Mouse (Mus musculus) MEL (cell line): ENCODE measurements around the gene Slc12a6. TPM values are rescaled to one million over a fixed set of nuclear protein-coding genes. Genes with fewer than 3 reads are reported as not detected.

Experiments used
- DNase-seq: peaks from one replicate; pipeline ENCODE4 v3.0.0; 2011; ENCODE audit warnings: low read depth, low spot score
- H3K27ac ChIP-seq: 2 replicates; pipeline ENCODE4 v1.5.1; 2012; ENCODE audit warnings: low read depth, mild to moderate bottlenecking, control low read depth, low read length, moderate library complexity; ENCODE audit not compliant: control insufficient read depth
- H3K27me3 ChIP-seq, 2 experiments: fragments of 150-350 bp in 1 of 2; sonication (generic) in 1 of 2; 2 replicates each; pipeline ENCODE4 v1.6.1; 2012; ENCODE audit warnings: low read length in 2 of 2, mild to moderate bottlenecking in 2 of 2, improper control_type of control experiment in 1 of 2, moderate library complexity in 1 of 2; ENCODE audit not compliant: insufficient read depth in 2 of 2, control insufficient read depth in 1 of 2
- H3K36me3 ChIP-seq, 2 experiments: 2 replicates each; pipeline ENCODE4 v1.6.1; 2012 to 2014; ENCODE audit warnings: low read length in 2 of 2, improper control_type of control experiment in 1 of 2, inconsistent platforms in 1 of 2, mild to moderate bottlenecking in 1 of 2; ENCODE audit not compliant: insufficient read depth in 2 of 2, control insufficient read depth in 1 of 2
- H3K4me1 ChIP-seq, 2 experiments: fragments of 150-350 bp in 1 of 2; sonication (generic) in 1 of 2; 2 replicates each; pipeline ENCODE4 v1.6.1; 2012; ENCODE audit warnings: low read length in 2 of 2, improper control_type of control experiment in 1 of 2, mild to moderate bottlenecking in 1 of 2; ENCODE audit not compliant: insufficient read depth in 2 of 2, control insufficient read depth in 1 of 2
- H3K4me3 ChIP-seq, 2 experiments: fragments of 150-350 bp in 1 of 2; sonication (generic) in 1 of 2; 2 replicates each; pipeline ENCODE4 v1.5.1; 2012; ENCODE audit warnings: low read depth in 2 of 2, low read length in 2 of 2, mild to moderate bottlenecking in 2 of 2, moderate library complexity in 2 of 2, control low read depth in 1 of 2, improper control_type of control experiment in 1 of 2; ENCODE audit not compliant: control insufficient read depth in 1 of 2, insufficient read depth in 1 of 2
- H3K79me2 ChIP-seq: 2 replicates; pipeline ENCODE4 v1.6.1; 2012; ENCODE audit warnings: mild to moderate bottlenecking, low read length, moderate library complexity; ENCODE audit not compliant: control insufficient read depth, poor library complexity, insufficient read depth
- H3K9ac ChIP-seq: 2 replicates; pipeline ENCODE4 v1.6.1; 2012; ENCODE audit warnings: low read depth, mild to moderate bottlenecking, control low read depth, low read length, moderate library complexity; ENCODE audit not compliant: control insufficient read depth, poor library complexity, severe bottlenecking
- H3K9me3 ChIP-seq: fragments of 150-350 bp; sonication (generic); replicated peaks from 2 replicates; pipeline ENCODE4 v1.6.1; 2012; ENCODE audit warnings: mild to moderate bottlenecking, low read length, improper control_type of control experiment, moderate library complexity; ENCODE audit not compliant: insufficient read depth
- BHLHE40 ChIP-seq: IDR thresholded peaks from 2 replicates; pipeline ENCODE4 v1.6.1; 2012; ENCODE audit warnings: low read depth, mild to moderate bottlenecking, inconsistent platforms, low read length, improper control_type of control experiment, borderline replicate concordance
- CHD1 ChIP-seq: IDR thresholded peaks from 2 replicates; pipeline ENCODE4 v1.6.1; 2012; ENCODE audit warnings: low read depth, mild to moderate bottlenecking, inconsistent platforms, low read length, improper control_type of control experiment
- CHD2 ChIP-seq: IDR thresholded peaks from 2 replicates; pipeline ENCODE4 v1.6.1; 2011; ENCODE audit warnings: low read length, improper control_type of control experiment
- CTCF ChIP-seq, 3 experiments: IDR thresholded peaks in 2 of 3; conservative IDR thresholded peaks in 1 of 3; 2 replicates each; pipeline ENCODE4 v1.5.1; 2011 to 2012; ENCODE audit warnings: low read length in 3 of 3, low read depth in 2 of 3, mild to moderate bottlenecking in 2 of 3, improper control_type of control experiment in 1 of 3, inconsistent platforms in 1 of 3, mixed read lengths in 1 of 3, moderate library complexity in 1 of 3; ENCODE audit not compliant: control insufficient read depth in 1 of 3, insufficient read depth in 1 of 3, poor library complexity in 1 of 3, severe bottlenecking in 1 of 3
- E2F4 ChIP-seq: IDR thresholded peaks from 2 replicates; pipeline ENCODE4 v1.6.1; 2011; ENCODE audit warnings: low read depth, low read length, improper control_type of control experiment, borderline replicate concordance
- ELF1 ChIP-seq: IDR thresholded peaks from 2 replicates; pipeline ENCODE4 v1.6.1; 2014; ENCODE audit warnings: low read depth, mild to moderate bottlenecking, inconsistent platforms, low read length, improper control_type of control experiment, moderate library complexity
- EP300 ChIP-seq, 2 experiments: IDR thresholded peaks; 2 replicates each; pipeline ENCODE4 v1.6.1; 2011; ENCODE audit warnings: improper control_type of control experiment in 2 of 2, low read length in 2 of 2, low read depth in 1 of 2, mild to moderate bottlenecking in 1 of 2
- ETS1 ChIP-seq: IDR thresholded peaks from 2 replicates; pipeline ENCODE4 v1.6.1; 2012; ENCODE audit warnings: low read depth, mild to moderate bottlenecking, inconsistent platforms, low read length, improper control_type of control experiment, moderate library complexity
- GABPA ChIP-seq: IDR thresholded peaks from 2 replicates; pipeline ENCODE4 v1.6.1; 2012; ENCODE audit warnings: low read depth, mild to moderate bottlenecking, inconsistent platforms, low read length, improper control_type of control experiment, moderate library complexity
- GATA1 ChIP-seq: IDR thresholded peaks from 2 replicates; pipeline ENCODE4 v1.6.1; 2011; ENCODE audit warnings: low read depth, low read length, improper control_type of control experiment
- HCFC1 ChIP-seq: IDR thresholded peaks from 2 replicates; pipeline ENCODE4 v1.6.1; 2012; ENCODE audit warnings: low read depth, mild to moderate bottlenecking, inconsistent platforms, low read length, improper control_type of control experiment, moderate library complexity
- JUND ChIP-seq: IDR thresholded peaks from 2 replicates; pipeline ENCODE4 v1.6.1; 2011; ENCODE audit warnings: low read depth, mild to moderate bottlenecking, improper control_type of control experiment, low read length
- KAT2A ChIP-seq: conservative IDR thresholded peaks from 2 replicates; pipeline ENCODE4 v1.6.1; 2012; ENCODE audit warnings: low read depth, low read length, improper control_type of control experiment, inconsistent platforms
- MAFK ChIP-seq: IDR thresholded peaks from 2 replicates; pipeline ENCODE4 v1.6.1; 2011; ENCODE audit warnings: low read depth, mild to moderate bottlenecking, low read length, improper control_type of control experiment, borderline replicate concordance
- MAZ ChIP-seq: IDR thresholded peaks from 2 replicates; pipeline ENCODE4 v1.6.1; 2012; ENCODE audit warnings: low read depth, mild to moderate bottlenecking, inconsistent platforms, low read length, improper control_type of control experiment
- MXI1 ChIP-seq: IDR thresholded peaks from 2 replicates; pipeline ENCODE4 v1.6.1; 2011; ENCODE audit warnings: mild to moderate bottlenecking, low read depth, low read length, improper control_type of control experiment
- MYB ChIP-seq: IDR thresholded peaks from 2 replicates; pipeline ENCODE4 v1.6.1; 2011; ENCODE audit warnings: mild to moderate bottlenecking, low read depth, low read length, improper control_type of control experiment
- MYC ChIP-seq: IDR thresholded peaks from 2 replicates; pipeline ENCODE4 v1.6.1; 2011; ENCODE audit warnings: low read depth, mild to moderate bottlenecking, low read length, improper control_type of control experiment, moderate library complexity
- NELFE ChIP-seq: IDR thresholded peaks from 2 replicates; pipeline ENCODE4 v1.6.1; 2011; ENCODE audit warnings: low read depth, low read length, improper control_type of control experiment
- NRF1 ChIP-seq: IDR thresholded peaks from 2 replicates; pipeline ENCODE4 v1.6.1; 2014; ENCODE audit warnings: low read depth, mild to moderate bottlenecking, inconsistent platforms, low read length, improper control_type of control experiment, moderate library complexity; ENCODE audit not compliant: poor library complexity, insufficient read depth, severe bottlenecking
- POLR2A ChIP-seq, 2 experiments: IDR thresholded peaks; 2 replicates each; pipeline ENCODE4 v1.6.1; 2011 to 2012; ENCODE audit warnings: low read length in 2 of 2, mild to moderate bottlenecking in 2 of 2, control low read depth in 1 of 2, improper control_type of control experiment in 1 of 2, low read depth in 1 of 2, moderate library complexity in 1 of 2; ENCODE audit not compliant: control insufficient read depth in 1 of 2, insufficient read depth in 1 of 2, poor library complexity in 1 of 2
- SIN3A ChIP-seq: IDR thresholded peaks from 2 replicates; pipeline ENCODE4 v1.6.1; 2012; ENCODE audit warnings: low read length, improper control_type of control experiment, inconsistent platforms
- SMC3 ChIP-seq: IDR thresholded peaks from 2 replicates; pipeline ENCODE4 v1.6.1; 2011; ENCODE audit warnings: low read depth, low read length, improper control_type of control experiment
- TAL1 ChIP-seq: IDR thresholded peaks from 2 replicates; pipeline ENCODE4 v1.6.1; 2012; ENCODE audit warnings: mild to moderate bottlenecking, inconsistent platforms, low read length, moderate library complexity, mixed read lengths
- TBP ChIP-seq: IDR thresholded peaks from 2 replicates; pipeline ENCODE4 v1.8.0; 2011; ENCODE audit warnings: low read depth, low read length, improper control_type of control experiment
- TCF12 ChIP-seq: IDR thresholded peaks from 2 replicates; pipeline ENCODE4 v1.6.1; 2014; ENCODE audit warnings: low read depth, mild to moderate bottlenecking, inconsistent platforms, low read length, improper control_type of control experiment, moderate library complexity
- USF1 ChIP-seq: IDR thresholded peaks from 2 replicates; pipeline ENCODE4 v1.6.1; 2014; ENCODE audit warnings: low read depth, mild to moderate bottlenecking, inconsistent platforms, low read length, improper control_type of control experiment, moderate library complexity
- USF2 ChIP-seq, 2 experiments: IDR thresholded peaks; 2 replicates each; pipeline ENCODE4 v1.6.1; 2011 to 2012; ENCODE audit warnings: improper control_type of control experiment in 2 of 2, low read length in 2 of 2, borderline replicate concordance in 1 of 2, inconsistent platforms in 1 of 2, low read depth in 1 of 2, mild to moderate bottlenecking in 1 of 2; ENCODE audit not compliant: insufficient read depth in 1 of 2
- ZC3H11A ChIP-seq: IDR thresholded peaks from 2 replicates; pipeline ENCODE4 v1.6.1; 2012; ENCODE audit warnings: low read depth, mild to moderate bottlenecking, inconsistent platforms, low read length, improper control_type of control experiment
- ZKSCAN1 ChIP-seq: IDR thresholded peaks from 2 replicates; pipeline ENCODE4 v1.6.1; 2012; ENCODE audit warnings: low read depth, mild to moderate bottlenecking, inconsistent platforms, low read length, improper control_type of control experiment, moderate library complexity
- ZMIZ1 ChIP-seq: IDR thresholded peaks from 2 replicates; pipeline ENCODE4 v1.6.1; 2012; ENCODE audit warnings: low read depth, mild to moderate bottlenecking, inconsistent platforms, low read length, improper control_type of control experiment, moderate library complexity
- ZNF384 ChIP-seq: IDR thresholded peaks from 2 replicates; pipeline ENCODE4 v1.6.1; 2012; ENCODE audit warnings: low read depth, mild to moderate bottlenecking, inconsistent platforms, low read length, improper control_type of control experiment
- polyA plus RNA-seq, 2 experiments: library from polyadenylated mRNA; stranded (reverse) in 1 of 2; unstranded in 1 of 2; fragments of >175 nt in 1 of 2; fragments of >200 nt in 1 of 2; gene quantifications; 2 replicates each; pipeline versions ENCODE4 v1.2.1 to v1.2.4; 2012; ENCODE audit warnings: low replicate concordance in 2 of 2, low read depth in 1 of 2; ENCODE audit not compliant: insufficient read length in 2 of 2, insufficient read depth in 1 of 2, missing spikeins in 1 of 2
- total RNA-seq: library from RNA; depleted of rRNA; stranded (reverse); fragments of 300-350 nt; gene quantifications from 2 replicates; pipeline ENCODE4 v1.2.3, GENCODE M21; 2012

Slc12a6 gene
- total and polyA plus RNA-seq, 3 experiments, result 20.4 to 21.2 TPM; not detected in 1

GRCm38 (mm10) chr2:112374610-112375009 is 109.0 kb downstream of the Slc12a6 start (continued):
- TF ChIP-seq USF2 (IDR thresholded peaks at IDR 0.05; ENCODE audit: borderline replicate concordance in 1 of 2, insufficient read depth in 1 of 2, low read depth in 1 of 2, low read length in 2 of 2), result no peak
- TF ChIP-seq, all 39 proteins: peak for 12

DNA sequence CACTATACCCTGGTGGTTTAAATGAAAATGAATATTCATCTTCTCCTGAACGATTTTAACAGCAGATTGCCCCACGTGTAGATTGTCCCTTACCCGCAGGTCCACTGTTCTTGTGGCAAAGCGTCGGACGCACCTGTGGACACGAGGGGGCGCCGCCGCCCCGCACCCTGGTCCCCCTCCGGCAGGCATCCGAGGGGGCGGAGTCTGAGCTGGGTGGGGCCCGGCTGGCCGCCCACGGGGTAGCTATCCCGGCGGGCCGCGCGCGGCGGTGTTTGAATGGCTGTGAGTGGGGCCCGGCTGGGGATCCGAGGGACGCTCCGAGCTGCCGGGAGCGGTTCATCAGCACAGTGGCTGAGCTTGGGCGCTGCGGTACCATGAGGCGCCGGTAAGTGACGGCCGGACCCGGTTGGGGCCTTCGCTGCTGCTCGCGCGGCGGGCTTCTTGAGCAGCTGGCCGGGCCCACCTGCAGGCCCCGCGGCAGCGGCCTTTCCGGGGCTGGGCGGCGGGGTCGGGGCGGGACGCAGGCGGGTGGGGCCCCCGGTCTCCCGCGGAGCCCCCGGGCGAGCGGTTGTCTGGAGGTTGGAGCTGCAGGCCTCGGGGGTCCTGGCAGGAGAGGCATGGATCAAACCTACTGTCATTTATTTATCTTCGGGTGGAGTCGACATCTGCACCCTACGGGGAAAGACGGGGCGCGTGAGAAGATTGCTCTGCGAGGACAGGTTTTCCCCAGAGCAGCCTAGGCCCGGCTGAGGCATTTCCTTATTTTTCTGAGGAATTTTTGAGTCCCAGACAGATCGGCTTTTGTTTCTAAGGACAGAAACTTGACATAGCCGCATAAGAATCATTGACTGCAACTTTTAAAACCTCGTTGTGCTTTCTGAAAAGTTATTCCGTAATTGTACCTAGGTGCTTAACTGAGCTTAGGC is 113.6 kb downstream of the Slc12a6 start, which contains the start of gene Katnbl1:
TSS of gene Katnbl1 (plus strand) at position 239 of the 926 bp plus-strand sequence.
- Histone ChIP-seq H3K4me1 (peaks cover 5 to 7% of the 10 kb centered on the region in 2 experiments), H3K9me3 (no peaks in the 10 kb centered on the region), H3K36me3 (peaks cover 0 to 25% of the 10 kb centered on the region in 2 experiments; a peak in 3 of 4 replicates), H3K4me3 (peak within 1 kb of the TSS; percentile 90 to 93), H3K9ac (peak within 1 kb of the TSS; percentile 97), H3K27ac (peak within 1 kb of the TSS; percentile 74), H3K79me2 (peaks cover 40% of the 10 kb centered on the region), H3K27me3 (no peaks in the 10 kb centered on the region)
- peak; percentile 98 for DNase-seq
- TF ChIP-seq POLR2A (IDR thresholded peaks at IDR 0.05; ENCODE audit: control insufficient read depth in 1 of 2, insufficient read depth in 1 of 2, low read depth in 1 of 2, low read length in 2 of 2, poor library complexity in 1 of 2) (peak; percentile 92 to 93), CHD2 (no peak), GABPA (no peak), KAT2A (no peak; the same call in 1 of the 2 replicates), ZNF384 (0 out of 2 replicates have a peak, but pooled peaks have one; percentile 11), ZKSCAN1 (no peak), TBP (peak; percentile 80), ZC3H11A (peak; percentile 93), BHLHE40 (peak; percentile 43; the same call in 1 of the 2 replicates), JUND (no peak), ETS1 (peak; percentile 45; the same call in 1 of the 2 replicates), HCFC1 (peak; percentile 81), CHD1 (peak; percentile 91; the same call in 1 of the 2 replicates), MAFK (no peak), MYB (no peak), ZMIZ1 (peak; percentile 93), USF1 (peak; percentile 58; the same call in 1 of the 2 replicates), TCF12 (peak; percentile 62), EP300 (IDR thresholded peaks at IDR 0.05; ENCODE audit: low read depth in 1 of 2, low read length in 2 of 2) (peak in 1 of 2 experiments; percentile 26; a peak in 2 of 4 replicates), NELFE (peak; percentile 96), MYC (peak; percentile 98), SIN3A (peak; percentile 95), E2F4 (no peak), MAZ (peak; percentile 90), NRF1 (0 out of 2 replicates have a peak, but pooled peaks have one; percentile 26), GATA1 (no peak), SMC3 (peak; percentile 98), TAL1 (no peak), USF2 (IDR thresholded peaks at IDR 0.05; ENCODE audit: borderline replicate concordance in 1 of 2, insufficient read depth in 1 of 2, low read depth in 1 of 2, low read length in 2 of 2) (no peak), ELF1 (peak; percentile 16; the same call in 1 of the 2 replicates), MXI1 (peak; percentile 96), CTCF (IDR thresholded peaks at IDR 0.05 in 2 of 3, conservative IDR thresholded peaks at IDR 0.05 in 1 of 3; ENCODE audit: control insufficient read depth in 1 of 3, insufficient read depth in 1 of 3, low read depth in 2 of 3, low read length in 3 of 3, poor library complexity in 1 of 3, severe bottlenecking in 1 of 3) (peak; percentile 70 to 100 (median 99))
